Mouse (Mus musculus): ENCODE data around the gene Esm1.
A peak's percentile ranks its signal among the peaks of the same experiment; 100 is the strongest.

The Esm1 gene

GRCm38 (mm10) chr13:113209624-113210023, at the start of gene Esm1:
Esm1 (plus strand) TSS chr13:113209659.
- DNase-seq = no peak

GRCm38 (mm10) chr13:113164252-113165005, 45.0 kb upstream of the Esm1 start:
- no peak for DNase-seq

GRCm38 (mm10) chr13:113168018-113168534, 41.4 kb upstream of the Esm1 start:
- peak in 1 of 2 experiments; percentile 3 for DNase-seq

- no peak for DNase-seq
Observed at GRCm38 (mm10) chr13:113170256-113170655, 39.2 kb upstream of the Esm1 start.

GRCm38 (mm10) chr13:113174162-113174561, 35.3 kb upstream of the Esm1 start:
- no peak for DNase-seq

GRCm38 (mm10) chr13:113183310-113183709, 26.1 kb upstream of the Esm1 start:
- peak; percentile 5 to 14 for DNase-seq

- no peak for DNase-seq
Observed at GRCm38 (mm10) chr13:113183720-113184119, 25.7 kb upstream of the Esm1 start.

GRCm38 (mm10) chr13:113196808-113197674, 12.4 kb upstream of the Esm1 start:
- no peak for DNase-seq

- no peak for DNase-seq
Observed at GRCm38 (mm10) chr13:113197872-113198502, 11.5 kb upstream of the Esm1 start.

GRCm38 (mm10) chr13:113199331-113199730, 10.1 kb upstream of the Esm1 start:
- no peak for DNase-seq

- DNase-seq = no peak
Observed at GRCm38 (mm10) chr13:113200726-113201125, 8.7 kb upstream of the Esm1 start.

GRCm38 (mm10) chr13:113201631-113202030, 7.8 kb upstream of the Esm1 start:
- DNase-seq = no peak

- no peak for DNase-seq
Observed at GRCm38 (mm10) chr13:113202184-113202583, 7.3 kb upstream of the Esm1 start.

- DNase-seq = no peak
Observed at GRCm38 (mm10) chr13:113203146-113203545, 6.3 kb upstream of the Esm1 start.

- no peak for DNase-seq
Observed at GRCm38 (mm10) chr13:113205346-113205745, 4.1 kb upstream of the Esm1 start.

GRCm38 (mm10) chr13:113211345-113211744, 1.9 kb downstream of the Esm1 start:
- DNase-seq = no peak

- no peak for DNase-seq
Observed at GRCm38 (mm10) chr13:113212401-113212800, 2.9 kb downstream of the Esm1 start.

- no peak for DNase-seq
Observed at GRCm38 (mm10) chr13:113213865-113214264, 4.4 kb downstream of the Esm1 start.

GRCm38 (mm10) chr13:113221851-113222250, 12.4 kb downstream of the Esm1 start:
- no peak for DNase-seq

- DNase-seq = peak; percentile 30 to 69
Observed at GRCm38 (mm10) chr13:113224105-113224504, 14.6 kb downstream of the Esm1 start.

- no peak for DNase-seq
Observed at GRCm38 (mm10) chr13:113225811-113226210, 16.4 kb downstream of the Esm1 start, which contains the start of gene Gzmk. Gzmk (minus strand) TSS chr13:113225908.

- peak; percentile 75 to 82 for DNase-seq
Observed at GRCm38 (mm10) chr13:113227076-113227475, 17.6 kb downstream of the Esm1 start.
